Mouse (Mus musculus) spleen, adult 10 weeks (tissue): ENCODE measurements around the gene Tcap. TPM values are rescaled to one million over a fixed set of nuclear protein-coding genes. Genes with fewer than 3 reads are reported as not detected.

Experiments used
- polyA plus RNA-seq: library from polyadenylated mRNA; stranded (reverse); fragments of 350-450 nt; fragmentation: Illumina TruSeq; extraction: RNeasy Lipid Tissue Mini Kit (QIAGEN cat#74804); gene quantifications from one replicate; pipeline ENCODE4 v1.2.3, GENCODE M21; 2015; ENCODE audit warnings: low replicate concordance; ENCODE audit not compliant: insufficient read depth

Gene Tcap
- polyA plus RNA-seq = not detected

DNA sequence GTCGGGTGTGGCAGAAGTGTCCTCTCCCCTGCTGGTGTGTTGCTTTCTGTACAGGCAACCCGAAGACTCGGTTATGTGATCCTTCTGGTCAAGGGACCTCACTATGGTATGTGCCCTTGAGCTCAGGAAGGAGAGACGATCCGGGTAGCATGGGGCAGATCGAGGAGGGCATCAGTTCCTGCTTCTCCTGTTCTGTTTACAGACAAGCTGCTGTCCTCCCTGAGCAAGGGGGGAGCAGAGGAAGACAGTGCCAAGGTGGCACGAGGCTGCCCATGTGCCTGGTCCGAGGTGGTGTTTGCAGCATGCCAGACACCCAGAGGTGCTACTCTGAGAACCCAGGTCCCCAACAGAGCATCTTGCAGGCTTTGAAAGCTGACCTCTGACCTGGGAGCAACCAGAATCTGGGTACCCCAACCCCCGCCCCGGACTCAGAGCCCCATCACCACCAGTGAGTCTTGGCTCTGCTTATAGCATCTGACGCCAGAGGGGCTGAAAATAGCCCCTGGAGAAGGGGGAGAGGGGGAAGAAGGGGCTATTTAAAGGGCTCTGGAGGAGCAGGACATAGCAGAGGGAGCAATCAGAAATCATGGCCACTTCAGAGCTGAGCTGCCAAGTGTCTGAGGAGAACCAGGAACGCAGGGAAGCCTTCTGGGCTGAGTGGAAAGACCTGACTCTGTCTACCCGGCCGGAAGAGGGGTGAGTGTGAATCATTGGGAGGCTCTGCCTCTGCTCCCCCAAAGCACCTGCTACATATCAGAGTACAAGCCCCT lies at the start of gene Tcap:
TSS of gene Tcap (plus strand) at position 551 of the 770 bp plus-strand sequence.

DNA sequence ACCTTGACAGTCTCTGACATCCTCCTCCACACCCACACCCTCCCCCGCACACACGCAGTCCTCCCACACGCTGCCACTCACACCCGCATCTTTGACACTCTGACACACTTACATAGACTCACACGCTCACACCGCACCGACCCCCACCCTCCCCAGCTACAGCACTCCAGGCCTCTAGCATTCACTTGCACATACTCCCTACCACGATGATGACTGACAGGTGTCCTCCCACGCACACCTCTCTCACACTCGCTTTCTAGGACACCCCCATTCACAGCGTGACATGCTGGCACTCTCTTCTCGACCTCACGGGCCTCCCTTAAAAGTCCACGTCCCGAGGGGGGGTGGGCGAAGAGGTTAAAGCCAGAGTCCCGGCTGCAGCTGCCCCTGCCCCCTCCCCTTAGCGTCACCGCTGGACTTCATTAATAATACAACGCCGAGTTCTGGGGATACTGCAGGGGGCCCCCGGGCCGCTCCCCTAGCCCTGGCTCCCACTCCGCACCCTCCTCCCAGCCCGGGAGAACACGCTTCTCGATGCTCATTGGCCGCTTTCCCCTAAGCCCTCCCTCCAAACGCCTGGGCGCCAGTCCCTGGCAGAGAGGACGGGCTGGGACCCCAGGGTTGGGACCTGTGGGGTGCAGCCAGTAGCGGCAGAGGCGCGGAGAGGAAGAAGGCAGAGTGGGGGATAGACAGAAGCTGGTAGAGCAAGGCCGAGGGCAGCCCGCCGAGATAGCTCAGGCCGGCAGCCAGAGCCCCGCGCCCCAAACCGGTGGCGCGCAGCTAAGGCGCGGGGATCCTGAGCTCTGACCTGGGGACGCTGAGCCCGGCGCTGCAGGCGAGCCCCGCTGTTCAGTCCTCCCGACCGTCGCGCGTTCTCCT lies 35.3 kb upstream of the Tcap start, which contains the start of gene Ppp1r1b:
TSS of gene Ppp1r1b (plus strand) at position 322 of the 879 bp plus-strand sequence.

DNA sequence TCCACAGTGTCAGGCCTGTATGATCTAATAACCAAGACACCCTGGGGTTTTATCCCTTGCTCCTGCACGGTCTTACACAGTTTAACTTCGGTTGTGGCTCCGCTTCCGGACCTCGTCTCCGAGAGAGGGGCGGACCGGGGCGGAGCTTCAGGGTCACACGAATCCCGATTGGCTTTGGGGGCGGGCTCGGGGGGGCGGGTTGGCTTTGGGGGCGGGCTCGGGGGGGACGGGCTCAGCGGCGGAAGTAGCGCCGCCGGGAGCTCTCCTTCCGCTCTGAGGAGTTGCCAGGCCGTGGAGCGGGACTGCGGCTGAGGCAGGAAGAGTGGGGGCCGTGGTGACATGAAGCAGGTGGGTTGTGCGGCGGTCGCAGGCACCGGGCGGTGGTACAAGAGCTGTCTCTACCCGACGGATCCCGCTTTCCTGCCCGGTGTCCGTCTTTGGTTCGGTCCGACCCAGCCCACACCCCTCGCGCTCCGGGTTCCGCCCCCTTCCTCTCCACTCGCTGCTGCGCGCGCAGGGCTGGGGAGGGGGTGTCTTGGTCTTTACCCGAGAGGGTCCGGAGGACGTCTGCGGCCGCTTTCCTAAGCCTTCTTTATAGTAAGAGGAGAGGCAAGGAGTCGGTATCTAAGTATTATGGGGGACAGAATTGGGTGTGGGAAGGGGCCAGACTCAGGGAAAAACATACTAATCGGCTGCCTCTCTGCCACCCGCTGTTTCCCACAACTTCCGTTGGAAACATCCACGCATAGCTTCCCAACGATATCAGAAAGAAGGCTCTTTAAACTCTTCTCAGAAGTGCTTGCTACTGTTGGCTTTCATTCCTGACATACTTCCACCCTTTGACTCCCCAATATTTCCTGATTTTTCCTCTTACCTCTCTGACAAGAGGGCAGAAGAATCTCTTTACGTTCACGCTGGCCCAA lies 25.2 kb upstream of the Tcap start, which contains the start of gene Stard3:
TSS of gene Stard3 (plus strand) at position 208 of the 923 bp plus-strand sequence.

DNA sequence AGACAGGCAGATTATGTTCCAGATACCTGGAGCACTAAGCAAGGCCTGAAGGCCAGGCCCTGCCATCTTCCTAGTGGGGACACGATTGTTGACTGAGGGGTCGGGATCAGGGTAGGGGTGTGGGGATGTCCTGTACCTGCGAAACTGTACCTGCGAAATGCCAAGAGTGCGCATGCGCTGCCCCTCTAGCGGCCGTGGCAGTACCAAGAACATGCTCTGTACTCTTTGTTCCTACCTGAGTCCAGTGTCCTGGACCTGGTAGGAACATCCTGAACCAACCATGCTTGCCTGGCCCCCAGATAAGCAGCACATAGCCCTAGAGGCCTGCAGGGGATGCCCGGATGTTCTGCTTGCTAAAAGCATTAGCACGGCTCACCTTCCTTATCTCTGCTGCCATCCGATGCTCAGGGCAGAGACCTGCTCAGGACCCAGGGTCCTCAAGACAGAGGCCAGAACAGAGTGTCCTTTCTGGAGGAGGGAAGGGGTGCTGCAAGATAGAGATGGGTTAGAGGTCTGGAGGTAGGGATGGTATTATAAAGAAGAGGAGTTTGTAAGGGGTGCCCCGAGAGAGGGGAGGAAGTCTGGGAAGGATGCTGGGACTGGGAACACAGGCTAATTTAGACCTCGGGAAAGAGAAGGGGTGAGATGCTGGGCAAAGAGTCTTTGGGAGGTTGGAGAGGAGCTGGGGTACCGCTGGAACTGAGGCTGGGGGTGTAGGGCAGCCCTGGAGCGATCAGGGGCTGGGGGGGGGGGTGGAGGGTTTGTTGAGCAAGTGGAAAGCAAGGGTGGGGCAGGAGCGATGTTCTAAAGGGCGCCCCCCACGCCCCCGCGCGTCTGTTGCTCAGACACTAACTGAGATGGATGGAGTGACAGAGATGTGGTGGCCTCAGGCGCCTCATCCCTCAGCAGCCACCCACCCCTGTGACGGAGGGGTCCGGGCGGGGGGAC lies 2.3 kb downstream of the Tcap start, which contains the start of gene Pnmt:
TSS of gene Pnmt (plus strand) at position 813 of the 948 bp plus-strand sequence.

DNA sequence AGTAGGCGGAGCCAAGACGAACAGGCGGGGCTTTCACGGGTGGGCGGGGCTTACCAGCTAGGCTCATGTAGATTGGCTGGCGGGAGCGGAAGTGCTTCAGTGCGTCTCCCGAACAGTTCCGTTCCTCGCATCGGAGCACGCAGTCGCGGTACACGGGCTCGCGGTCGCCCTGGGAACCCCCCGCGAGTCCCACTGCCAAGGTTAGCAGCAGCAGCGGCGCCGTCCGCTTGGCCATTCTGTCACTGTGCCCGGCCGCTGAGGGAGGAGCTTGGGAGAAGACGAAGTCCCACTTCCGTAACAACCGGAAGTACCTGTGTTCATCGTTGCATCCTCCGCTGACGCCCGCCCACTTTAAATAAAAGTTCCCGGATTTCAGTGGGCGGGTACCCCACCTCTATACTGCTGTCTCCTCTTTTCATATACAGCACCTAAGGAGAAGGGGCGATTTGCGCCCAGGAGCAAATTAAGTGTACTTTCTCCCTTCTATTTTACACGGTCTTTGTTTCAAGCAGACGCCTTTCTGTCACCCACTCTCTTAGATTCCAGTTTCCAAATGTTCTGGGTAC lies 16.6 kb downstream of the Tcap start, which contains the start of gene Pgap3:
TSS of gene Pgap3 (minus strand) at position 330 of the 566 bp plus-strand sequence.

DNA sequence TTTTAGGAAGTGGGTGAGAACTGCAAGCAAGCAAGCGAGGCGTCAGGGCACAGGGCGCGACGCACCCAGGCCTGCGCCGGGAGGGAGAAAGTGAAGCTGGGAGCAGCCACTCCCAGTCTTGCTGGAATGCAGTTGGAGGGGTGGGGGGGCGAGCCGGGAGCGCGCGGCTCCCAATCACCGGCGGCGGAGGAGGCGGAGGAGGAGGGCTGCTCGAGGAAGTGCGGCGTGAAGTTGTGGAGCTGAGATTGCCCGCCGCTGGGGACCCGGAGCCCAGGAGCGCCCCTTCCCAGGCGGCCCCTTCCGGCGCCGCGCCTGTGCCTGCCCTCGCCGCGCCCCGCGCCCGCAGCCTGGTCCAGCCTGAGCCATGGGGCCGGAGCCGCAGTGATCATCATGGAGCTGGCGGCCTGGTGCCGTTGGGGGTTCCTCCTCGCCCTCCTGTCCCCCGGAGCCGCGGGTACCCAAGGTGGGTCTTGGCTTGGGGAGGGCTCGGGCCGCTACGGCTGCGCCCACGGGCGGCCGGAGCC lies 28.7 kb downstream of the Tcap start, which contains the start of gene Erbb2:
TSS of gene Erbb2 (plus strand) at position 198 of the 524 bp plus-strand sequence.

Other genes starting within 250 kb of the Tcap start
- 38.5 TPM for gene Fbxl20, start 233.4 kb upstream of the Tcap start, polyA plus RNA-seq
- gene Med1, start 190.5 kb upstream of the Tcap start, polyA plus RNA-seq = 63.3 TPM
- 52.9 TPM for gene Cdk12, start 180.8 kb upstream of the Tcap start, polyA plus RNA-seq
- not detected for gene Neurod2, start 54.2 kb upstream of the Tcap start, polyA plus RNA-seq
- gene Ppp1r1b, start 35.4 kb upstream of the Tcap start, polyA plus RNA-seq = not detected
- 23.7 TPM for gene Stard3, start 25.4 kb upstream of the Tcap start, polyA plus RNA-seq
- gene Pnmt, start 2.6 kb downstream of the Tcap start, polyA plus RNA-seq = not detected
- 3.6 TPM for gene Pgap3, start 16.7 kb downstream of the Tcap start, polyA plus RNA-seq
- gene Erbb2, start 28.7 kb downstream of the Tcap start, polyA plus RNA-seq = 1.2 TPM
- 99.5 TPM for gene Mien1, start 55.2 kb downstream of the Tcap start, polyA plus RNA-seq
- 0.41 TPM for gene Grb7, start 62.6 kb downstream of the Tcap start, polyA plus RNA-seq
- 218 TPM for gene Ikzf3, start 162.2 kb downstream of the Tcap start, polyA plus RNA-seq
- 6.1 TPM for gene Zpbp2, start 167.3 kb downstream of the Tcap start, polyA plus RNA-seq
- 16.2 TPM for gene Ormdl3, start 203.6 kb downstream of the Tcap start, polyA plus RNA-seq
- not detected for gene Lrrc3c, start 214.5 kb downstream of the Tcap start, polyA plus RNA-seq
- 0.23 TPM for gene Gm12355, start 241.8 kb downstream of the Tcap start, polyA plus RNA-seq
- gene Gsdma3, start 242.5 kb downstream of the Tcap start, polyA plus RNA-seq = not detected